Mouse (Mus musculus): ENCODE results near the gene Auh.

Auh gene

GRCm38 (mm10) chr13:52793434-52793989 lies 136.0 kb downstream of the Auh start:
- no peak for DNase-seq

GRCm38 (mm10) chr13:52792242-52792844 lies 137.1 kb downstream of the Auh start:
- DNase-seq: no peak

- no peak for DNase-seq
These were observed 138.6 kb downstream of the Auh start for GRCm38 (mm10) chr13:52790894-52791293.
